Mouse (Mus musculus) hindbrain, embryonic 13.5 days (tissue): Measurements from ENCODE around the gene Mapk8ip2. TPM values are rescaled to one million over a fixed set of nuclear protein-coding genes. Genes with fewer than 3 reads are reported as not detected.

Source experiments
- polyA plus RNA-seq: library from polyadenylated mRNA; unstranded; fragments of >200 nt; fragmentation: Nextera tagmentation; extraction: Ambion mirVana; gene quantifications from 2 replicates; pipeline ENCODE4 v1.2.1, GENCODE M21; 2015

Mapk8ip2 gene
- polyA plus RNA-seq, 1 experiment from 2014 or later, result 74.0 TPM

Other genes with a start within 250 kb of the Mapk8ip2 start
- 82.8 and 87.3 TPM in 2 replicates for gene Ppp6r2, start 242.4 kb upstream of the Mapk8ip2 start, polyA plus RNA-seq
- 78.4 and 83.3 TPM in 2 replicates for gene Sbf1, start 138.6 kb upstream of the Mapk8ip2 start, polyA plus RNA-seq
- gene Adm2, start 131.2 kb upstream of the Mapk8ip2 start, polyA plus RNA-seq, result not detected in 2 replicates
- not detected in 2 replicates for gene Miox, start 119.5 kb upstream of the Mapk8ip2 start, polyA plus RNA-seq
- 32.2 and 32.6 TPM in 2 replicates for gene Lmf2, start 98.3 kb upstream of the Mapk8ip2 start, polyA plus RNA-seq
- gene Ncaph2, start 98.2 kb upstream of the Mapk8ip2 start, polyA plus RNA-seq, result 104 TPM in 2 replicates
- gene Sco2, start 80.1 kb upstream of the Mapk8ip2 start, polyA plus RNA-seq, result 10.9 and 11.3 TPM in 2 replicates
- gene Tymp, start 76.9 kb upstream of the Mapk8ip2 start, polyA plus RNA-seq, result 2.2 and 2.4 TPM in 2 replicates
- gene Odf3b, start 74.6 kb upstream of the Mapk8ip2 start, polyA plus RNA-seq, result 2.4 and 3.4 TPM in 2 replicates
- 0.05 TPM in 1 of 2 replicates, not detected in the other for gene Klhdc7b, start 69.0 kb upstream of the Mapk8ip2 start, polyA plus RNA-seq
- gene Syce3, start 43.4 kb upstream of the Mapk8ip2 start, polyA plus RNA-seq, result not detected in 2 replicates
- gene Cpt1b, start 28.1 kb upstream of the Mapk8ip2 start, polyA plus RNA-seq, result 0.99 and 1.3 TPM in 2 replicates
- 5.4 and 8.2 TPM in 2 replicates for gene C730034F03Rik, start 24.3 kb upstream of the Mapk8ip2 start, polyA plus RNA-seq
- gene Gm44502, start 24.2 kb upstream of the Mapk8ip2 start, polyA plus RNA-seq, result not detected in 2 replicates
- gene Chkb, start 24.0 kb upstream of the Mapk8ip2 start, polyA plus RNA-seq, result 92.7 and 98.4 TPM in 2 replicates
- gene Arsa, start 23.5 kb downstream of the Mapk8ip2 start, polyA plus RNA-seq, result 19.7 and 21.2 TPM in 2 replicates
- gene Shank3, start 45.7 kb downstream of the Mapk8ip2 start, polyA plus RNA-seq, result 11.0 and 12.1 TPM in 2 replicates
- gene Acr, start 114.4 kb downstream of the Mapk8ip2 start, polyA plus RNA-seq, result 1.5 and 2.0 TPM in 2 replicates
- 72.5 and 73.7 TPM in 2 replicates for gene Rabl2, start 138.0 kb downstream of the Mapk8ip2 start, polyA plus RNA-seq